Comparison of ENCODE assay signal across 16 mouse cellular contexts in the genomic region with DNA sequence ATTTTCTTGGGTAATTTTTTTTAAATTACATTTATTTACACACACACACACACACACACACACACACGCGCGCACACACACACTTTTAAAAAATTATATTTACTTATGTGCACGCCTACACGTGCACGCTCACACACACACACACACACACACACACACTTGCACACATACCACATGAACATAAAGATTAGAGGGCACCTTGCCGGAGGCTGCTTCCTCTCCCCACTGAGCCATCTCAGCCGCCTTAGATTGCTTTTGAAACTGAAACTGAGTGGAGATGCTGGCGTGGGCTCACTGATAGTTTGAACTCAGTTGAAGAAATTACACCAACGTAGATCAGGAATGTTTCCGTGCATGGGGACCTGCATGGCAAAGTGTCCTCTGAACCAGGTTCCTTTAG. TPM values are rescaled to one million over a fixed set of nuclear protein-coding genes. Genes with fewer than 3 reads are reported as not detected.
DNase-seq lines count a peak whose midpoint lies in the region; ATAC-seq and TF ChIP-seq lines count a peak whose summit lies in the region.
"Had no signal": no experiment of that assay in that cellular context is flagged by ENCODE, and none has a peak within 500 bp of the region (broad histone marks: within the 10 kb centered on the region; RNA-seq: fewer than 3 reads in every experiment).

No protein-coding gene starts in this region.

- no peak overlapping the region for H3K9ac ChIP-seq in heart, embryonic 15.5 days
- no peak overlapping the region for H3K9ac ChIP-seq in heart, embryonic 12.5 days
- peak overlapping the region; percentile 29 for H3K9ac ChIP-seq in CH12.LX (ENCODE audit: insufficient read depth, low read depth)
- H3K9ac ChIP-seq: embryonic facial prominence, embryonic 12.5 days; kidney, embryonic 15.5 days; limb, embryonic 13.5 days; liver, embryonic 15.5 days had no signal

- H3K27me3 ChIP-seq in heart, embryonic 15.5 days, result no peaks in the 10 kb centered on the region
- H3K27me3 ChIP-seq in heart, embryonic 12.5 days (replicated peaks), result no peaks in the 10 kb centered on the region
- no peaks in the 10 kb centered on the region for H3K27me3 ChIP-seq in CH12.LX (replicated peaks)
- no peaks in the 10 kb centered on the region for H3K27me3 ChIP-seq in small intestine, adult 2 months (ENCODE audit: control insufficient read depth, insufficient read depth, low read length)
- H3K27me3 ChIP-seq: embryonic facial prominence, embryonic 12.5 days; kidney, embryonic 15.5 days; limb, embryonic 13.5 days had no signal

- H3K4me2 ChIP-seq in heart, embryonic 15.5 days, result 0 out of 2 replicates have a peak overlapping the region, but pooled peaks have one; percentile 11
- H3K4me2 ChIP-seq in heart, embryonic 12.5 days, result no peak overlapping the region
- H3K4me2 ChIP-seq in CH12.LX (ENCODE audit: insufficient read depth, low read depth, poor library complexity, severe bottlenecking), result peak overlapping the region; percentile 81
- H3K4me2 ChIP-seq: embryonic facial prominence, embryonic 12.5 days; kidney, embryonic 15.5 days; limb, embryonic 13.5 days; liver, embryonic 15.5 days had no signal

- in situ Hi-C loops in CH12.LX (cut with MboI; ENCODE audit: low pct_ligation_motif_present, low pct_unique_long_range_greater_than_20kb, low sequenced_read_pairs), result no loop called here

- peaks cover 3% of the 10 kb centered on the region; the same call in 1 of the 2 replicates for H3K36me3 ChIP-seq in heart, embryonic 15.5 days
- H3K36me3 ChIP-seq in heart, embryonic 12.5 days, result peaks cover 54% of the 10 kb centered on the region
- peaks cover 18 to 55% of the 10 kb centered on the region in 2 experiments for H3K36me3 ChIP-seq in CH12.LX (replicated peaks in 1 of 2; ENCODE audit: control insufficient read depth in 1 of 2, insufficient read depth in 1 of 2, low read length in 1 of 2)
- peaks cover under 1% of the 10 kb centered on the region; the same call in 1 of the 2 replicates for H3K36me3 ChIP-seq in small intestine, adult 2 months (ENCODE audit: control insufficient read depth, insufficient read depth, low read length)
- H3K36me3 ChIP-seq: liver, embryonic 15.5 days had no signal

- TF ChIP-seq EP300 in CH12.LX (IDR thresholded peaks at IDR 0.05; ENCODE audit: low read length), result no peak

- WGBS in heart, embryonic 15.5 days, result 82% methylated on average over 11 of the region's 11 CpGs
- 93% methylated on average over 11 of the region's 11 CpGs for WGBS in heart, embryonic 12.5 days
- 31% methylated on average over 11 of the region's 11 CpGs for WGBS in small intestine, adult 2 months

- no peaks in the 10 kb centered on the region for H3K9me3 ChIP-seq in heart, embryonic 15.5 days (replicated peaks)
- H3K9me3 ChIP-seq in heart, embryonic 12.5 days (replicated peaks), result no peaks in the 10 kb centered on the region
- H3K9me3 ChIP-seq in CH12.LX (replicated peaks; ENCODE audit: low read length), result no peaks in the 10 kb centered on the region
- H3K9me3 ChIP-seq: embryonic facial prominence, embryonic 12.5 days; kidney, embryonic 15.5 days; limb, embryonic 13.5 days; liver, embryonic 15.5 days had no signal

- dilution Hi-C loops in CH12.LX (cut with MboI; ENCODE audit: extremely low pct_ligation_motif_present, extremely low pct_unique_long_range_greater_than_20kb, low sequenced_read_pairs), result no loop called here

- no peak for TF ChIP-seq CTCF in CH12.LX (conservative IDR thresholded peaks at IDR 0.05 in 1 of 2, IDR thresholded peaks at IDR 0.05 in 1 of 2; ENCODE audit: low read depth in 2 of 2, low read length in 2 of 2)
- no peak for TF ChIP-seq CTCF in small intestine, adult 2 months (IDR thresholded peaks at IDR 0.05; ENCODE audit: extremely low read depth, insufficient read length, insufficient replicate concordance, low read depth, low read length)

- H3K4me1 ChIP-seq in heart, embryonic 15.5 days (replicated peaks), result peaks cover 15% of the 10 kb centered on the region
- peaks cover 10% of the 10 kb centered on the region; the same call in 1 of the 2 replicates for H3K4me1 ChIP-seq in heart, embryonic 12.5 days (replicated peaks)
- peaks cover 9 to 41% of the 10 kb centered on the region in 2 experiments for H3K4me1 ChIP-seq in CH12.LX (ENCODE audit: control insufficient read depth in 1 of 2, insufficient read depth in 2 of 2)
- H3K4me1 ChIP-seq in small intestine, adult 2 months (ENCODE audit: control insufficient read depth, insufficient read depth, insufficient read length, low read length), result peaks cover 8% of the 10 kb centered on the region

- DNase-seq in CH12.LX (ENCODE audit: extremely low read depth), result peak; percentile 35
- DNase-seq in thymus, postnatal 25 days, result peak; percentile 55
- no peak for DNase-seq in lung, postnatal 10 days
- no peak for DNase-seq in cerebellum, adult 11 months
- no peak for DNase-seq in frontal cortex, postnatal 25 days (ENCODE audit: low spot score in 2 of 2)
- DNase-seq: adrenal gland, postnatal 25 days; gastrocnemius, postnatal 14 days; right cerebral cortex, adult 18-20 months had no signal

- no peak; the same call in 1 of the 2 replicates for TF ChIP-seq POLR2A in CH12.LX (IDR thresholded peaks at IDR 0.05; ENCODE audit: low read depth, low read length)
- TF ChIP-seq POLR2A in small intestine, adult 2 months (IDR thresholded peaks at IDR 0.05; ENCODE audit: low read depth, low read length), result no peak

- H3K79me2 ChIP-seq in CH12.LX (replicated peaks; ENCODE audit: control insufficient read depth, extremely low read depth, insufficient read depth, poor library complexity, severe bottlenecking), result peaks cover 13% of the 10 kb centered on the region

- H3K27ac ChIP-seq in heart, embryonic 15.5 days, result peak overlapping the region; percentile 67
- H3K27ac ChIP-seq in heart, embryonic 12.5 days (ENCODE audit: poor library complexity, severe bottlenecking), result no peak overlapping the region
- peak overlapping the region; percentile 49 for H3K27ac ChIP-seq in CH12.LX (ENCODE audit: insufficient read depth, low read depth)
- H3K27ac ChIP-seq in small intestine, adult 2 months (ENCODE audit: insufficient read depth, low read depth, low read length), result peak overlapping the region; percentile 54; the same call in 1 of the 2 replicates
- H3K27ac ChIP-seq: embryonic facial prominence, embryonic 12.5 days; hindbrain, postnatal 0 days; kidney, embryonic 15.5 days; limb, embryonic 13.5 days; liver, embryonic 15.5 days had no signal

- no peak overlapping the region for H3K4me3 ChIP-seq in heart, embryonic 15.5 days
- H3K4me3 ChIP-seq in heart, embryonic 12.5 days, result no peak overlapping the region
- H3K4me3 ChIP-seq in CH12.LX (replicated peaks in 1 of 3; ENCODE audit: low read depth in 2 of 3, low read length in 2 of 3, poor library complexity in 1 of 3), result peak overlapping the region; percentile 2 to 22 (median 11)
- H3K4me3 ChIP-seq in small intestine, adult 2 months (ENCODE audit: low read depth, low read length), result peak overlapping the region; percentile 7; the same call in 1 of the 2 replicates
- H3K4me3 ChIP-seq: embryonic facial prominence, embryonic 12.5 days; kidney, embryonic 15.5 days; limb, embryonic 13.5 days; liver, embryonic 15.5 days had no signal

- ATAC-seq in heart, embryonic 15.5 days (replicated peaks; ENCODE audit: insufficient number of reproducible peaks, insufficient read depth, low FRiP score, low read depth), result no peak
- no peak for ATAC-seq in heart, embryonic 12.5 days (ENCODE audit: insufficient number of reproducible peaks, low FRiP score)
- ATAC-seq: hindbrain, postnatal 0 days had no signal

- no peak for TF ChIP-seq RAD21 in CH12.LX (IDR thresholded peaks at IDR 0.05; ENCODE audit: low read depth, low read length)

TF ChIP-seq in CH12.LX, 34 proteins besides CTCF, POLR2A, EP300 and RAD21:
- peak; percentile 93 for TF ChIP-seq BHLHE40 (IDR thresholded peaks at IDR 0.05; ENCODE audit: low read depth, low read length)
- TF ChIP-seq MYC (IDR thresholded peaks at IDR 0.05; ENCODE audit: low read depth, low read length), result no peak

RNA-seq across cellular contexts. Expression of a gene that starts 4.0 kb away (rescaled TPM):
- polyA plus RNA-seq in heart, embryonic 15.5 days (2015; fragmentation: Nextera tagmentation; extraction: Ambion mirVana), result 15.0 and 17.4 TPM in 2 replicates
- polyA plus RNA-seq in heart, embryonic 12.5 days (2016; fragmentation: Nextera tagmentation; extraction: Ambion mirVana), result 14.6 and 15.9 TPM in 2 replicates
- total RNA-seq in CH12.LX (2012; rRNA removed) (4.9 and 5.6 TPM in 2 replicates), CH12.LX (2014; rRNA removed) (5.8 and 9.0 TPM in 2 replicates)
- 6.8 and 7.1 TPM in 2 replicates for polyA plus RNA-seq in CH12.LX (2012; ENCODE audit: insufficient read length, low read depth)
- 1.1 TPM in 2 replicates for polyA plus RNA-seq in small intestine, adult 2 months (2012; rRNA removed)

RNA-seq across cellular contexts. Expression of a gene that starts 37.2 kb away (rescaled TPM):
- 10.1 and 13.4 TPM in 2 replicates for polyA plus RNA-seq in heart, embryonic 15.5 days (2015; fragmentation: Nextera tagmentation; extraction: Ambion mirVana)
- polyA plus RNA-seq in heart, embryonic 12.5 days (2016; fragmentation: Nextera tagmentation; extraction: Ambion mirVana), result 25.5 and 26.5 TPM in 2 replicates
- total RNA-seq in CH12.LX (2012; rRNA removed) (31.7 and 38.6 TPM in 2 replicates), CH12.LX (2014; rRNA removed) (38.6 and 41.2 TPM in 2 replicates)
- 33.1 and 33.4 TPM in 2 replicates for polyA plus RNA-seq in CH12.LX (2012; ENCODE audit: insufficient read length, low read depth)
- 1.4 and 3.0 TPM in 2 replicates for polyA plus RNA-seq in small intestine, adult 2 months (2012; rRNA removed)

RNA-seq across cellular contexts. Expression of a gene that starts 39.9 kb away (rescaled TPM):
- 58.1 and 64.8 TPM in 2 replicates for polyA plus RNA-seq in heart, embryonic 15.5 days (2015; fragmentation: Nextera tagmentation; extraction: Ambion mirVana)
- 70.7 and 77.3 TPM in 2 replicates for polyA plus RNA-seq in heart, embryonic 12.5 days (2016; fragmentation: Nextera tagmentation; extraction: Ambion mirVana)
- 12.8 and 15.1 TPM in 2 replicates for total RNA-seq in CH12.LX (2012; rRNA removed)
- 9.5 and 11.7 TPM in 2 replicates for total RNA-seq in CH12.LX (2014; rRNA removed)
- polyA plus RNA-seq in CH12.LX (2012; ENCODE audit: insufficient read length, low read depth), result 37.8 and 55.2 TPM in 2 replicates
- 2.7 and 9.4 TPM in 2 replicates for polyA plus RNA-seq in small intestine, adult 2 months (2012; rRNA removed)

RNA-seq across cellular contexts. Expression of a gene that starts 40.0 kb away (rescaled TPM):
- 0.42 and 0.87 TPM in 2 replicates for polyA plus RNA-seq in heart, embryonic 15.5 days (2015; fragmentation: Nextera tagmentation; extraction: Ambion mirVana)
- polyA plus RNA-seq in heart, embryonic 12.5 days (2016; fragmentation: Nextera tagmentation; extraction: Ambion mirVana), result 0.68 and 0.78 TPM in 2 replicates
- total RNA-seq in CH12.LX (2012; rRNA removed) (0.55 and 0.72 TPM in 2 replicates), CH12.LX (2014; rRNA removed) (0.19 and 0.76 TPM in 2 replicates)
- polyA plus RNA-seq in CH12.LX (2012; ENCODE audit: insufficient read length, low read depth), result 0.26 TPM in 1 of 2 replicates, not detected in the other
- 21.8 and 34.1 TPM in 2 replicates for polyA plus RNA-seq in small intestine, adult 2 months (2012; rRNA removed)

Comparison
In these comparisons a context has a peak if more than half of its experiments do, and no peak if none do; other contexts are left out.
1. H3K4me3 ChIP-seq: peak in CH12.LX (3 of 3) and small intestine, adult 2 months (single experiment); none in heart, embryonic 15.5 days (single experiment) and heart, embryonic 12.5 days (single experiment).
2. DNase-seq: peak in CH12.LX (single experiment) and thymus, postnatal 25 days (single experiment); none in lung, postnatal 10 days (single experiment), cerebellum, adult 11 months (single experiment) and frontal cortex, postnatal 25 days (0 of 2).